Mouse (Mus musculus) bone marrow macrophage, adult 2 months (primary cell): Measurements from ENCODE around the gene Stx12. TPM values are rescaled to one million over a fixed set of nuclear protein-coding genes. Genes with fewer than 3 reads are reported as not detected.

ENCODE experiments used
- H3K27ac ChIP-seq: 2 replicates; pipeline ENCODE4 v1.5.1; 2012; ENCODE audit warnings: low read depth, low read length; ENCODE audit not compliant: insufficient read depth
- H3K4me1 ChIP-seq: 2 replicates; pipeline ENCODE4 v1.6.1; 2012; ENCODE audit warnings: low read length; ENCODE audit not compliant: control insufficient read depth, insufficient read depth
- H3K4me3 ChIP-seq: 2 replicates; pipeline ENCODE4 v1.5.1; 2012; ENCODE audit warnings: mild to moderate bottlenecking, low read length, moderate library complexity; ENCODE audit not compliant: insufficient read depth
- CTCF ChIP-seq: IDR thresholded peaks from 2 replicates; pipeline ENCODE4 v1.5.1; 2012; ENCODE audit warnings: low read depth, mild to moderate bottlenecking, low read length, moderate library complexity
- POLR2A ChIP-seq: IDR thresholded peaks from 2 replicates; pipeline ENCODE4 v1.6.1; 2012; ENCODE audit warnings: mild to moderate bottlenecking, low read depth, low read length, borderline replicate concordance
- polyA plus RNA-seq: library from polyadenylated mRNA; stranded (reverse); fragments of >200 nt; gene quantifications from 2 replicates; pipeline ENCODE4 v1.2.4, GENCODE M21; 2012; ENCODE audit not compliant: missing spikeins, insufficient read depth, insufficient read length

The Stx12 gene
- polyA plus RNA-seq, 1 experiment, result 78.3 TPM

DNA sequence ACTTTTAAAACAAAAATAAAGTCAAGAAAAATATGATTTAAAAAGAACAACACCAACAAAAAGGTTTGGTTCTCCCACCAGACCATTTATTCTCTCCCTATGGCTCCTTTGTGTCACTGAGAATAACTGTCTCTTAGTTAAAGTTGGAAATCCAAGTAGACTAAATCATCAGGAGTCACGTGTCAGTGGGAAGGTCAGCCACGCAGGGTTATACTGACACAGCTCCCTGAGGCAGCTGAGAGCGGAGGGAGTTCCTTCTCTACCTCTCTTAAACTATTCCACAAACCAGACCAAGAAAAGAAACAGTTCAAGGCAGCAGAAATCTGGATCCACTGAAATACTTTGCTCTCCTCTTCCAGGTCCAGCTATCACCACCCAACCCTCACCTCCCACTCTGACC lies 13.2 kb downstream of the Stx12 start:
- Histone ChIP-seq H3K4me3 (no peak overlapping the region), H3K4me1 (peaks cover 15% of the 10 kb centered on the region), H3K27ac (no peak overlapping the region)
- no peak for TF ChIP-seq CTCF
- no peak for TF ChIP-seq POLR2A

DNA sequence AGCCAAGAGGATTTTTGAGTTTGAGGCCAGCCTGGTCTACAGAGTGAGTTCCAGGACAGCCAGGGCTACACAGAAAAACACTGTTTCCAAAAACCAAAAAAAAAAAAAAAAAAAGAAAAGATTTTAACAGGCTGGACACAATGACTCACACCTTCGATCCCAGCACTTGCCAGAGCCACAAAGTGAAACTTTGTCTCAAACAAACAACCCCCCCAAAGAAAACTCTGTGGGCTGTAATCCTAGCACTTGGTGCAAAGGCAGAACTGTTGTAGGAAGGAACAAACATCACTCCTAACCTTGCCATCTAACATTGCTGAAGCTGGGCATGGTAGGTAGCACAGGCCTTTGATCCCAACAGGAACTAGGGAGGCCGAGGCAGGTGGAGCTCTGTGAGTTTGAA lies 19.5 kb downstream of the Stx12 start:
- TF ChIP-seq CTCF, result no peak
- no peak for TF ChIP-seq POLR2A
- Histone ChIP-seq H3K4me3 (no peak overlapping the region), H3K4me1 (peaks cover 11% of the 10 kb centered on the region), H3K27ac (no peak overlapping the region)

DNA sequence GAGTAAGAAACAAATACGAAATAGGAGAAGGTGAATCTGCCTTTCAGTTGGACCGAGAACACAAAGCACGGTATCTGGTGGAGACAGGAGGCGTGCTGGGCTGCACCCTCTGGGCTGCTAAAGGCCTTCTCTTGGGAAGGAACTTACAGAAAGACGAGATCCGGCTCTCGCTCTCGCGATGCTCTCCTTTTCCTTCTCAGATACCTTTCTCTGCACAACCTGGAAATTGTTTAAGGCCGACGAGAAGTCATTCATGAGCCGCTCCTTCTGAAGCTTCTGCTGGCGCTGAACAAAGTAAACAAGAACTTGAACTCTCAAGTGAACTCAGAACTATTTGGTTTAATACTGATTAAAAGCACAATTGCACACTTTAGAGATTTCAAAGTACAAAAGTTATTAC lies 21.3 kb downstream of the Stx12 start:
- no peak overlapping the region for H3K4me3 ChIP-seq

DNA sequence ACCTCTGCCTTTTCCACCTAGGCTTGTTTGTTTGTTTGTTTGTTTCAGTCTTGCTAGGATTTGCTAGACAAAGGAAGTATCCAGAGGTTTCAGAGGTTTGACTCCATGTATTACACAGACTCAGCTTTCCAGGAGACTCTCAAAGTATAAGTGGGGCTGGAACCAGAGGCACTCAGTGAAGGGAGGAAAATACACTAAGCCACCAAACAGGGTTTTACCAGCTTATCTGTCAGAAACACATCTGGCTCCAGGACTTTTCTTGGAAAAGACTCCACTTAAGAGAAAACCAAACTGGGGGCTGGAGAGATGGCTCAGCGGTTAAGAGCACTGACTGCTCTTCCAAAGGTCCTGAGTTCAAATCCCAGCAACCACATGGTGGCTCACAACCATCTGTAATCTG lies 23.4 kb downstream of the Stx12 start:
- peaks cover 9% of the 10 kb centered on the region for H3K4me1 ChIP-seq
- no peak overlapping the region for H3K27ac ChIP-seq
- TF ChIP-seq CTCF, result no peak
- TF ChIP-seq POLR2A, result no peak
- H3K4me3 ChIP-seq, result no peak overlapping the region

More for the DNA sequence above, 21.3 kb downstream of the Stx12 start:
- no peak for TF ChIP-seq POLR2A
- no peak for TF ChIP-seq CTCF
- H3K4me1 ChIP-seq, result peaks cover 11% of the 10 kb centered on the region
- no peak overlapping the region for H3K27ac ChIP-seq

DNA sequence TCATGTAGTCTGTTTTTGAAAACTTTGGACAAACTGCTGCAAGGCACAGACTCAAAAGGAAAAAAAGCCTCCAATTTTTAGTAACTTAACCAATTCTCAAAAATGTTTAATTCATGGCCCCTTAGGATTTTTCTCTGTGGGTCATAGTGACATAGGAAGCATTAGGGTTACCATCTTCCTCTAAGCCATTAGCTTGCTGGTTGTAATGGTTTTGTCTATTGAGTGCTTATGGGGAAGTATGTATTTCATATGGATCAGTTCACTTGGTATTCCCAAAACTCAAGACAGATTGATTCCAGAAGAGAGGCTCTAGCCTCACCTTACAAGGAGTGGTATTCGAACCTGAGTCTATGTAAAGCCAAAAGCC lies 40.6 kb downstream of the Stx12 start:
- Histone ChIP-seq H3K4me3 (peak overlapping the region; percentile 99; the same call in 1 of the 2 replicates), H3K27ac (peak overlapping the region; percentile 46; the same call in 1 of the 2 replicates), H3K4me1 (peaks cover 9% of the 10 kb centered on the region)
- TF ChIP-seq POLR2A (no peak), CTCF (no peak)

DNA sequence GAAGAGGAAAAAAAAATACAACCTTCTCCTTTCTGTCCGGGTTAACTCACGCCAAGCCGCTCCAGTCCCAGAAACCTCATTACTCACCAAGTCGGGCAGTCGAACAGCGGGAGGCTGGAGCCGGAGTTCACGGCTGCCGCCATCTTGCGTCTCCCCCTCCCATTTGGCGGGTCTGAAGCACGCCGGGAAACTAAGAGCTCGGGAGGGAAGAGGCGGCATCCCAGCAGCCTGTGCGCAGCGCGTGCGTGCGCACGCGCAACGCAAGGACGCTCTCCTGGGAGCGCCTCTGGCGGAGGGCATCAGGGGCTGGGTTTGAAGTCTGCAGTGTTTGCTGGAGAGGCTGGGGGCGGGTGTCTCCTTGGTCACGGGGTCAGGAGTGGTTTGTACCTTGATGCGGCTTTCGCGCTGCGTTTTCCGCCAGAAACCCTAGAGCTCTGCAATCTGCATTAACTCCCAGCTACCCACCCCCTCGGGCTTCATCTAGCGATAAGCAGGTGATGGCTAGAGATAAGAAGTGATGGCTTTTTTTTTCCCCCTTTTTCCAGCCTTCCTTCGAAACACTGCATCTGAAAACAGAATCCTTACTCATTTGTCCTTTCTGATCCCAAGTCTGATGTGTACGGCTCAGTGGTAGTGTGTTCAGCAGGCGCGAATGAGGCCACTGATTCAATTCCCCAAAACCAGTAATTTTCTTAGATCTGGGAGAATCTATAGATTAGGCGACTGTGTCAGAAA lies 41.2 kb downstream of the Stx12 start, which contains the start of gene Ppp1r8:
Ppp1r8 (minus strand) TSS at position 200 of the 735 bp plus-strand sequence.
- TF ChIP-seq CTCF (no peak), POLR2A (peak; percentile 89; the same call in 1 of the 2 replicates)
- H3K4me1 ChIP-seq, result peaks cover 14% of the 10 kb centered on the region
- peak within 1 kb of the TSS; percentile 99 for H3K4me3 ChIP-seq
- peak within 1 kb of the TSS; percentile 60 for H3K27ac ChIP-seq

DNA sequence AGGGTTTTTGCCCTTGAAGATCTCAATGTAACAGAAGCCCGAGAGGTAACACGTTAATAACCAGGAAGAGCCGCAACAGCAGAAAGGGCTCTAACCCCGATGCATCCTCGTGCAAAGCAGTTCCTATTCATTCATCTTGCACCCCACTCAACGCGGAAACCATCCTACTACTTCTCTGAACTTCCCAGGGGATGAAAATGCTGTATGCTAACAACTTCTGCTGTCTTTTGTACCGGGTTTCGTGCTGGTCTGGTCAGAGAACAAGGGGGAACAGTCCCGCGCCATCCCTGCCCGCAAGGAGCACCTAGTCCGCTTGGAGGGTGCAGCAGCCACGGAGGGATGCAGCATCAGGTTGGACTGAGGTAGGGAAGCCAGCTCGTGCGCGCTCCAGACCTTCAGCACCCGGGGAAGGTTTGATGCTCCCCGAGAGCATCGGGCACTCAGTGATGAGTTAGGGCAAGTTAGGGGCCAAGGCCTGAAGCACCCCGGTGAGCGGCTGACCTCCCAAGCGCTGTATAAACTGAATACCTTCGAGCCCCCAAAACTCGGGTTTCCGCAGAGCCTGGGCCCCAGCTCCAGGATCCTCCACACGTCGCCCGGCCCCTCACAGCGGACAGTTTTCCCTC lies 41.9 kb downstream of the Stx12 start:
- no peak for TF ChIP-seq POLR2A
- no peak for TF ChIP-seq CTCF
- Histone ChIP-seq H3K27ac (peak overlapping the region; percentile 60), H3K4me3 (peak overlapping the region; percentile 99), H3K4me1 (peaks cover 18% of the 10 kb centered on the region)

DNA sequence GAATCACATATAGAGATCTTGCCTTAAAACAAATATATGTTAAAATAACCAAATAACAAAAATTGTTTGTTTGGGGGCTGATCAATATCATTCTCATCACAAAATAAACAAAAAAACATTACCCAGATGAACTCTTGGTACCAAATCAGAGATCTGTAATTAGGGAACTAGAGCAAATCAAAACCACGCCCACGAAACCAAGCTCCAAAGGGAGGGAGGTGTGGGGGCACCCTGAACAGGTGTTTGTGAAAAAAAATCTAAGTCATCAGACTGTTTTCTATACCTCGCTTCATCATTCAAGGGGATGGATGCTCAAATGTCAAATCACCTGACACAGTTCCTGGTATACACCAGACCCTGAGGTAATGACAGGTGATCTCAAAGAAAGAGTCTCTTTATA lies 42.8 kb downstream of the Stx12 start:
- no peak for TF ChIP-seq CTCF
- TF ChIP-seq POLR2A, result no peak
- peaks cover 18% of the 10 kb centered on the region for H3K4me1 ChIP-seq
- H3K4me3 ChIP-seq, result peak overlapping the region; percentile 99
- H3K27ac ChIP-seq, result no peak overlapping the region

DNA sequence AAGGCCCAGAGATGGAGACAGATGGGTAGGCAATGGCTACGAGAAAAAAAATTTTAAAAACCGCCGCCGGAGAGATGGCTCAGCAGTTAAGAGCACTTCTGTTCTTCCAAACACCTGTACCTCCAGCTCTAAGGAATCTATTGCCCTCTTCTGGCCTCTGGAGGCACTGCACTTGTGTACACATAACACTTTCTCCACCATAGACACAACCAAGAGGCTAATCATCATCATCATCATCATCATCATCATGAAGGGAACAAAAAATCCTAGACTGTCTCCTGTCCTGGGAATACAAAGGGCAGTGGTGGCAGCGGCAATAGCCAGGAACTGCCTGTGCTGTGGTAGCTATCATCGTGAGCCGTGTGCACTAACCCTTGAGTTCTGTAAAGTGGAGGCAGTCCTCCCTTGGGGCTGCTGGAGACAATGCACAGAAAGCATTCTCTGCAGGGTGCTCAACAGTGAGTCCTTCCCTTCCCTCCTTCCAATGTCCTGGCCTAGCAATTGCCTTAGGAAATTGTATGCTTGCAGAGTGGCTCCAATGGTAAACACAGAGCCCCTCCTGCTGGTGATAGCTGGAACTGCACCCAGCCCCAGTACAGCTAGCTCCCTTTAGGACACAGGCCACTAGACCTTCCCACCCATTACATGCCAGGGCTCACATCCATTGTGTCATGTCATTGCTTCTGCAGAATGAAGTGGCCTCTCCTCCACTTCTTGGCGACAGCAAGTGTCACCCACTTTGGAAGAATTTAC lies 60.5 kb downstream of the Stx12 start:
- H3K4me3 ChIP-seq, result no peak overlapping the region
- H3K27ac ChIP-seq, result no peak overlapping the region
- TF ChIP-seq CTCF (peak; percentile 96), POLR2A (no peak)
- peaks cover 9% of the 10 kb centered on the region for H3K4me1 ChIP-seq
